Mouse (Mus musculus) hindbrain, embryonic 15.5 days (tissue): ENCODE data around the gene 1700025G04Rik. TPM values are rescaled to one million over a fixed set of nuclear protein-coding genes. Genes with fewer than 3 reads are reported as not detected.

Experiments
- ATAC-seq: fragments of 200-750 bp; cut with Nextera tagmentation; 2 replicates; pipeline ENCODE4 v1.8.0; 2017; ENCODE audit warnings: low read depth, moderate number of reproducible peaks, moderate TSS enrichment; ENCODE audit not compliant: low FRiP score
- H3K27ac ChIP-seq: fragments of 300-500 bp; sonication (generic); replicated peaks from 2 replicates; pipeline ENCODE4 v1.5.1; 2015; ENCODE audit warnings: mild to moderate bottlenecking, inconsistent platforms
- H3K27me3 ChIP-seq: fragments of 300-500 bp; sonication (generic); 2 replicates; pipeline ENCODE4 v1.6.1; 2015; ENCODE audit warnings: control low read depth, inconsistent platforms
- H3K36me3 ChIP-seq: fragments of 300-500 bp; sonication (generic); 2 replicates; pipeline ENCODE4 v1.6.1; 2015; ENCODE audit warnings: control low read depth, inconsistent platforms
- H3K4me1 ChIP-seq: fragments of 300-500 bp; sonication (generic); replicated peaks from 2 replicates; pipeline ENCODE4 v1.6.1; 2015; ENCODE audit warnings: control low read depth, inconsistent platforms
- H3K4me2 ChIP-seq: fragments of 300-500 bp; sonication (generic); 2 replicates; pipeline ENCODE4 v1.6.1; 2015; ENCODE audit warnings: moderate library complexity, mild to moderate bottlenecking, inconsistent platforms
- H3K4me3 ChIP-seq: fragments of 300-500 bp; sonication (generic); 2 replicates; pipeline ENCODE4 v1.5.1; 2015; ENCODE audit warnings: mild to moderate bottlenecking, inconsistent platforms
- H3K9ac ChIP-seq: fragments of 300-500 bp; sonication (generic); 2 replicates; pipeline ENCODE4 v1.6.1; 2015; ENCODE audit warnings: inconsistent platforms
- H3K9me3 ChIP-seq: fragments of 300-500 bp; sonication (generic); 2 replicates; pipeline ENCODE4 v1.6.1; 2016; ENCODE audit warnings: control low read depth, inconsistent platforms
- WGBS: fragments of 180-500 bp; shearing (Covaris S2); methylation state at CpG from one replicate; pipeline ENCODE4 v1.1.7; 2015; 5-methylcytosine and 5-hydroxymethylcytosine counted together
- polyA plus RNA-seq: library from polyadenylated mRNA; unstranded; fragments of >200 nt; fragmentation: Nextera tagmentation; extraction: Ambion mirVana; gene quantifications from 2 replicates; pipeline ENCODE4 v1.2.1, GENCODE M21; 2015

Gene 1700025G04Rik
- polyA plus RNA-seq, 1 experiment from 2014 or later, result 33.9 TPM

GRCm38 (mm10) chr1:152026762-152027161 lies 63.2 kb downstream of the 1700025G04Rik start:
- H3K4me3 ChIP-seq, result no peak overlapping the region
- 86% methylated on average over 4 of the region's 4 CpGs for WGBS
- no peak overlapping the region for H3K27ac ChIP-seq
- H3K9me3 ChIP-seq, result no peaks in the 10 kb centered on the region
- no peak for ATAC-seq
- no peak overlapping the region for H3K9ac ChIP-seq
- no peaks in the 10 kb centered on the region for H3K27me3 ChIP-seq
- no peak overlapping the region for H3K4me2 ChIP-seq
- H3K4me1 ChIP-seq, result no peaks in the 10 kb centered on the region
- H3K36me3 ChIP-seq, result no peaks in the 10 kb centered on the region

- no peaks in the 10 kb centered on the region for H3K4me1 ChIP-seq
- no peak overlapping the region for H3K4me3 ChIP-seq
- no peaks in the 10 kb centered on the region for H3K9me3 ChIP-seq
- H3K4me2 ChIP-seq, result no peak overlapping the region
- H3K27me3 ChIP-seq, result no peaks in the 10 kb centered on the region
- WGBS, result 83% methylated on average over 4 of the region's 4 CpGs
- no peak for ATAC-seq
- no peak overlapping the region for H3K27ac ChIP-seq
- no peak overlapping the region for H3K9ac ChIP-seq
- no peaks in the 10 kb centered on the region for H3K36me3 ChIP-seq
These were observed 64.6 kb downstream of the 1700025G04Rik start for GRCm38 (mm10) chr1:152025308-152025707.

GRCm38 (mm10) chr1:152024019-152024787 lies 65.7 kb downstream of the 1700025G04Rik start:
- no peaks in the 10 kb centered on the region for H3K36me3 ChIP-seq
- H3K4me3 ChIP-seq, result no peak overlapping the region
- H3K27me3 ChIP-seq, result no peaks in the 10 kb centered on the region
- H3K4me1 ChIP-seq, result peaks cover 4% of the 10 kb centered on the region
- H3K9ac ChIP-seq, result no peak overlapping the region
- no peak overlapping the region for H3K27ac ChIP-seq
- ATAC-seq, result no peak
- H3K9me3 ChIP-seq, result no peaks in the 10 kb centered on the region
- WGBS, result 68% methylated on average over 18 of the region's 18 CpGs
- H3K4me2 ChIP-seq, result no peak overlapping the region

GRCm38 (mm10) chr1:152020812-152021211 lies 69.1 kb downstream of the 1700025G04Rik start:
- 92% methylated on average over 6 of the region's 6 CpGs for WGBS
- ATAC-seq, result no peak

GRCm38 (mm10) chr1:152020070-152020469 lies 69.9 kb downstream of the 1700025G04Rik start:
- WGBS, result 92% methylated on average over 5 of the region's 5 CpGs
- no peaks in the 10 kb centered on the region for H3K27me3 ChIP-seq

More at GRCm38 (mm10) chr1:152020812-152021211, 69.1 kb downstream of the 1700025G04Rik start:
- no peak overlapping the region for H3K4me3 ChIP-seq
- H3K27me3 ChIP-seq, result no peaks in the 10 kb centered on the region
- no peaks in the 10 kb centered on the region for H3K36me3 ChIP-seq
- no peak overlapping the region for H3K4me2 ChIP-seq
- no peaks in the 10 kb centered on the region for H3K9me3 ChIP-seq
- H3K4me1 ChIP-seq, result peaks cover 7% of the 10 kb centered on the region
- no peak overlapping the region for H3K9ac ChIP-seq
- no peak overlapping the region for H3K27ac ChIP-seq

GRCm38 (mm10) chr1:152019196-152019595 lies 70.7 kb downstream of the 1700025G04Rik start:
- Histone ChIP-seq H3K27me3 (no peaks in the 10 kb centered on the region), H3K4me1 (peaks cover 7% of the 10 kb centered on the region), H3K4me3 (no peak overlapping the region), H3K36me3 (no peaks in the 10 kb centered on the region), H3K9ac (no peak overlapping the region), H3K4me2 (no peak overlapping the region), H3K9me3 (no peaks in the 10 kb centered on the region), H3K27ac (0 out of 2 replicates have a peak overlapping the region, but pooled peaks have one; percentile 14)
- ATAC-seq, result peak; percentile 66
- whole genome bisulfite sequencing, result 38% methylated on average over 5 of the region's 5 CpGs

More at GRCm38 (mm10) chr1:152020070-152020469, 69.9 kb downstream of the 1700025G04Rik start:
- Histone ChIP-seq H3K9ac (no peak overlapping the region), H3K4me1 (peaks cover 7% of the 10 kb centered on the region), H3K4me3 (no peak overlapping the region), H3K27ac (no peak overlapping the region), H3K36me3 (no peaks in the 10 kb centered on the region), H3K9me3 (no peaks in the 10 kb centered on the region), H3K4me2 (no peak overlapping the region)
- no peak for ATAC-seq

- Histone ChIP-seq H3K4me3 (no peak overlapping the region), H3K9ac (no peak overlapping the region), H3K27me3 (no peaks in the 10 kb centered on the region), H3K4me1 (peaks cover 7% of the 10 kb centered on the region), H3K4me2 (no peak overlapping the region), H3K27ac (no peak overlapping the region), H3K9me3 (no peaks in the 10 kb centered on the region), H3K36me3 (no peaks in the 10 kb centered on the region)
- WGBS, result 79% methylated on average over 3 of the region's 3 CpGs
- no peak for ATAC-seq
These were observed 71.6 kb downstream of the 1700025G04Rik start for GRCm38 (mm10) chr1:152018322-152018721.

GRCm38 (mm10) chr1:152016663-152017062 lies 73.3 kb downstream of the 1700025G04Rik start:
- H3K9ac ChIP-seq, result no peak overlapping the region
- no peak overlapping the region for H3K4me2 ChIP-seq
- no peak for ATAC-seq
- WGBS, result 94% methylated on average over 3 of the region's 3 CpGs
- no peaks in the 10 kb centered on the region for H3K9me3 ChIP-seq
- H3K27me3 ChIP-seq, result no peaks in the 10 kb centered on the region
- H3K4me1 ChIP-seq, result peaks cover 10% of the 10 kb centered on the region
- no peaks in the 10 kb centered on the region for H3K36me3 ChIP-seq
- no peak overlapping the region for H3K27ac ChIP-seq
- H3K4me3 ChIP-seq, result no peak overlapping the region

GRCm38 (mm10) chr1:152015555-152016125 lies 74.3 kb downstream of the 1700025G04Rik start:
- WGBS, result 76% methylated on average over 7 of the region's 7 CpGs
- Histone ChIP-seq H3K9me3 (no peaks in the 10 kb centered on the region), H3K4me2 (no peak overlapping the region), H3K36me3 (no peaks in the 10 kb centered on the region), H3K27me3 (no peaks in the 10 kb centered on the region), H3K4me1 (peaks cover 13% of the 10 kb centered on the region), H3K27ac (no peak overlapping the region), H3K9ac (no peak overlapping the region), H3K4me3 (no peak overlapping the region)
- no peak for ATAC-seq

GRCm38 (mm10) chr1:152011741-152012140 lies 78.2 kb downstream of the 1700025G04Rik start:
- Histone ChIP-seq H3K9me3 (no peaks in the 10 kb centered on the region), H3K4me1 (peaks cover 22% of the 10 kb centered on the region), H3K4me2 (no peak overlapping the region), H3K4me3 (no peak overlapping the region), H3K27me3 (no peaks in the 10 kb centered on the region), H3K9ac (no peak overlapping the region), H3K27ac (no peak overlapping the region), H3K36me3 (no peaks in the 10 kb centered on the region)
- no peak for ATAC-seq
- WGBS, result 77% methylated on average over 5 of the region's 5 CpGs

- H3K36me3 ChIP-seq, result peaks cover 5% of the 10 kb centered on the region; the same call in 1 of the 2 replicates
- ATAC-seq, result no peak
- H3K9ac ChIP-seq, result no peak overlapping the region
- no peak overlapping the region for H3K27ac ChIP-seq
- H3K27me3 ChIP-seq, result no peaks in the 10 kb centered on the region
- no peak overlapping the region for H3K4me2 ChIP-seq
- no peak overlapping the region for H3K4me3 ChIP-seq
- H3K4me1 ChIP-seq, result peaks cover 22% of the 10 kb centered on the region
- 75% methylated on average over 13 of the region's 13 CpGs for WGBS
- H3K9me3 ChIP-seq, result no peaks in the 10 kb centered on the region
These were observed 79.5 kb downstream of the 1700025G04Rik start for GRCm38 (mm10) chr1:152010251-152010980.

GRCm38 (mm10) chr1:152008473-152008991 lies 81.4 kb downstream of the 1700025G04Rik start:
- WGBS, result 62% methylated on average over 8 of the region's 8 CpGs
- peaks cover 5% of the 10 kb centered on the region; the same call in 1 of the 2 replicates for H3K36me3 ChIP-seq
- 0 out of 2 replicates have a peak overlapping the region, but pooled peaks have one; percentile 30 for H3K27ac ChIP-seq
- H3K9me3 ChIP-seq, result no peaks in the 10 kb centered on the region
- peaks cover 34% of the 10 kb centered on the region for H3K4me1 ChIP-seq
- no peak overlapping the region for H3K4me3 ChIP-seq
- peak; percentile 23; the same call in 1 of the 2 replicates for ATAC-seq
- H3K9ac ChIP-seq, result no peak overlapping the region
- H3K4me2 ChIP-seq, result no peak overlapping the region
- H3K27me3 ChIP-seq, result no peaks in the 10 kb centered on the region
